Mouse (Mus musculus): ENCODE measurements around the gene Cog5. TPM values are rescaled to one million over a fixed set of nuclear protein-coding genes. Genes with fewer than 3 reads are reported as not detected.
A peak's percentile ranks its signal among the peaks of the same experiment; 100 is the strongest.

Cog5 gene
- polyA plus RNA-seq, 2 experiments = 6.0 to 7.8 TPM

GRCm38 (mm10) chr12:31755885-31756755 lies 101.5 kb downstream of the Cog5 start:
- Histone ChIP-seq H3K27ac (no peak overlapping the region), H3K4me3 (ENCODE audit: insufficient read depth in 1 of 2, low read depth in 2 of 2, low read length in 2 of 2) (no peak overlapping the region), H3K9me3 (ENCODE audit: control insufficient read depth, low read length) (no peaks in the 10 kb centered on the region), H3K36me3 (replicated peaks; ENCODE audit: control insufficient read depth, insufficient read depth, low read depth) (no peaks in the 10 kb centered on the region), H3K4me2 (ENCODE audit: low read depth) (no peak overlapping the region), H3K4me1 (replicated peaks; ENCODE audit: control insufficient read depth in 2 of 2, insufficient read depth in 2 of 2, low read length in 1 of 2) (no peaks in the 10 kb centered on the region), H3K9ac (replicated peaks) (no peak overlapping the region), H3K27me3 (ENCODE audit: control insufficient read depth, insufficient read depth, low read length) (no peaks in the 10 kb centered on the region)
- ATAC-seq (ENCODE audit: insufficient read depth) (no peak), DNase-seq (ENCODE audit: low read depth in 3 of 3, low spot score in 3 of 3) (no peak)
- TF ChIP-seq EP300 (IDR thresholded peaks at IDR 0.05; ENCODE audit: low read depth) (no peak), CTCF (IDR thresholded peaks at IDR 0.05; ENCODE audit: low read depth) (no peak)
- WGBS (ENCODE audit: insufficient replicate concordance) = 51% methylated on average over 2 of the region's 2 CpGs

DNA sequence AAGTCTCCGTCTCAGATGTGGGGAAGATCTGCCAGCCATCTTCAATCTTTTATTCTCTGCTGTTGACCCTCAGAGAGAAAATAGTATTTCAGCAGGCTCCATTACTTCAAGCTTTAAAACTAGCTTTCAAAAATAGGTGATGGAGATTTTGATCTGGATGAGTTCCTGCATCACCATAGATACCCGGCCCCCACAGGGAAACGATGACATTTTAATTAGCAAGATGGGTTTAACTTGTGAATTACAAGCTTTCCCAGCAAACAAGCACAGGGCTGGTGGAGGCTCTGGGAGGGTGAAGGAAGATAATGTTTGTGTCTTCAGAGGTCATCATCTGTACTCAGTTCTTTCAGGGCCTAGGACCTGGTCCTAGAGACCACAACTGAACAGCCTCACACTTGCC lies 118.9 kb downstream of the Cog5 start:
- WGBS (ENCODE audit: insufficient replicate concordance) = 77% methylated on average over 3 of the region's 3 CpGs
- Histone ChIP-seq H3K9me3 (ENCODE audit: control insufficient read depth, low read length) (no peaks in the 10 kb centered on the region; the same call in 1 of the 2 replicates), H3K4me3 (ENCODE audit: insufficient read depth in 1 of 2, low read depth in 2 of 2, low read length in 2 of 2) (no peak overlapping the region), H3K4me1 (replicated peaks; ENCODE audit: control insufficient read depth in 2 of 2, insufficient read depth in 2 of 2, low read length in 1 of 2) (no peaks in the 10 kb centered on the region), H3K27ac (no peak overlapping the region), H3K4me2 (ENCODE audit: low read depth) (no peak overlapping the region), H3K9ac (replicated peaks) (no peak overlapping the region), H3K27me3 (ENCODE audit: control insufficient read depth, insufficient read depth, low read length) (no peaks in the 10 kb centered on the region), H3K36me3 (replicated peaks; ENCODE audit: control insufficient read depth, insufficient read depth, low read depth) (no peaks in the 10 kb centered on the region)
- TF ChIP-seq CTCF (IDR thresholded peaks at IDR 0.05; ENCODE audit: low read depth) = no peak
- no peak for TF ChIP-seq EP300 (IDR thresholded peaks at IDR 0.05; ENCODE audit: low read depth)
- DNase-seq (ENCODE audit: low read depth in 3 of 3, low spot score in 3 of 3) = no peak
- ATAC-seq (ENCODE audit: insufficient read depth) = no peak

- ATAC-seq (ENCODE audit: insufficient read depth) (no peak), DNase-seq (ENCODE audit: low read depth in 3 of 3, low spot score in 3 of 3) (no peak)
- H3K9me3 ChIP-seq (ENCODE audit: control insufficient read depth, low read length) = no peaks in the 10 kb centered on the region
- H3K27me3 ChIP-seq (ENCODE audit: control insufficient read depth, insufficient read depth, low read length) = no peaks in the 10 kb centered on the region
- WGBS (ENCODE audit: insufficient replicate concordance) = 33% methylated on average over 1 of the region's 1 CpGs
- no peak overlapping the region for H3K27ac ChIP-seq
- TF ChIP-seq EP300 (IDR thresholded peaks at IDR 0.05; ENCODE audit: low read depth) (no peak), CTCF (IDR thresholded peaks at IDR 0.05; ENCODE audit: low read depth) (no peak)
- no peak overlapping the region for H3K4me3 ChIP-seq (ENCODE audit: insufficient read depth in 1 of 2, low read depth in 2 of 2, low read length in 2 of 2)
- no peak overlapping the region for H3K9ac ChIP-seq (replicated peaks)
- no peak overlapping the region for H3K4me2 ChIP-seq (ENCODE audit: low read depth)
- no peaks in the 10 kb centered on the region for H3K4me1 ChIP-seq (replicated peaks; ENCODE audit: control insufficient read depth in 2 of 2, insufficient read depth in 2 of 2, low read length in 1 of 2)
- no peaks in the 10 kb centered on the region for H3K36me3 ChIP-seq (replicated peaks; ENCODE audit: control insufficient read depth, insufficient read depth, low read depth)
Measured at GRCm38 (mm10) chr12:31784291-31784690, 129.6 kb downstream of the Cog5 start.

DNA sequence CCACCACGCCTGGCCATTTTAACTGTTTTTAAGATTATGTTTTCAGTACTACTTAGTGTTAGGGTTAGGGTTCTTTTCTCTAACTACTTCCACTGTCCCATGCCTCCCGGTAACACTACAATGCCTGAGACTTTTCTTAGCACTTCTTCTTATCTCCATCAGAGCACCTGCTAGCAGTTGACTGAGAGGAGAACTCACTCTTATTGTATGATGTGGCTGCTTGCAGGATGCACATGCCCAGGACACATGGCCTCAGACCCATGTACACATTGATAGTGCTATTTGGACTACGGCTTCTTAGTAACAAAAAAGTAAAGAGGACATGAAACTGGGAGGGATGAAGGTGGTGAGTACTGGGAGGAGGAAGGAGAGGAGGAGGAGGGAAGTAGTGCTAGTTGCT lies 133.9 kb downstream of the Cog5 start:
- no peaks in the 10 kb centered on the region for H3K27me3 ChIP-seq (ENCODE audit: control insufficient read depth, insufficient read depth, low read length)
- no peaks in the 10 kb centered on the region for H3K36me3 ChIP-seq (replicated peaks; ENCODE audit: control insufficient read depth, insufficient read depth, low read depth)
- no peaks in the 10 kb centered on the region for H3K9me3 ChIP-seq (ENCODE audit: control insufficient read depth, low read length)
- no peak overlapping the region for H3K9ac ChIP-seq (replicated peaks)
- peak; percentile 15; the same call in 1 of the 2 replicates for TF ChIP-seq EP300 (IDR thresholded peaks at IDR 0.05; ENCODE audit: low read depth)
- TF ChIP-seq CTCF (IDR thresholded peaks at IDR 0.05; ENCODE audit: low read depth) = no peak
- H3K4me3 ChIP-seq (ENCODE audit: insufficient read depth in 1 of 2, low read depth in 2 of 2, low read length in 2 of 2) = no peak overlapping the region
- DNase-seq (ENCODE audit: low read depth in 3 of 3, low spot score in 3 of 3) = no peak
- 39% methylated on average over 3 of the region's 3 CpGs for WGBS (ENCODE audit: insufficient replicate concordance)
- no peak overlapping the region for H3K27ac ChIP-seq
- no peaks in the 10 kb centered on the region for H3K4me1 ChIP-seq (replicated peaks; ENCODE audit: control insufficient read depth in 2 of 2, insufficient read depth in 2 of 2, low read length in 1 of 2)
- ATAC-seq (ENCODE audit: insufficient read depth) = no peak
- H3K4me2 ChIP-seq (ENCODE audit: low read depth) = no peak overlapping the region

GRCm38 (mm10) chr12:31806410-31807154 lies 151.9 kb downstream of the Cog5 start:
- H3K4me2 ChIP-seq (ENCODE audit: low read depth) = no peak overlapping the region
- peaks cover 0 to 4% of the 10 kb centered on the region in 2 experiments; a peak in 2 of 4 replicates for H3K4me1 ChIP-seq (replicated peaks; ENCODE audit: control insufficient read depth in 2 of 2, insufficient read depth in 2 of 2, low read length in 1 of 2)
- H3K27ac ChIP-seq = no peak overlapping the region
- H3K4me3 ChIP-seq (ENCODE audit: insufficient read depth in 1 of 2, low read depth in 2 of 2, low read length in 2 of 2) = no peak overlapping the region
- WGBS (ENCODE audit: insufficient replicate concordance) = 24% methylated on average over 5 of the region's 5 CpGs
- TF ChIP-seq EP300 (IDR thresholded peaks at IDR 0.05; ENCODE audit: low read depth) (no peak), CTCF (IDR thresholded peaks at IDR 0.05; ENCODE audit: low read depth) (no peak)
- ATAC-seq (ENCODE audit: insufficient read depth) = peak; percentile 81; the same call in 1 of the 2 replicates
- peak; percentile 20 to 43 (median 42) for DNase-seq (ENCODE audit: low read depth in 3 of 3, low spot score in 3 of 3)
- no peaks in the 10 kb centered on the region for H3K27me3 ChIP-seq (ENCODE audit: control insufficient read depth, insufficient read depth, low read length)
- no peaks in the 10 kb centered on the region for H3K36me3 ChIP-seq (replicated peaks; ENCODE audit: control insufficient read depth, insufficient read depth, low read depth)
- no peaks in the 10 kb centered on the region for H3K9me3 ChIP-seq (ENCODE audit: control insufficient read depth, low read length)
- H3K9ac ChIP-seq (replicated peaks) = no peak overlapping the region
